Mouse (Mus musculus): Measurements from ENCODE around the gene Card19.

Gene Card19

DNA sequence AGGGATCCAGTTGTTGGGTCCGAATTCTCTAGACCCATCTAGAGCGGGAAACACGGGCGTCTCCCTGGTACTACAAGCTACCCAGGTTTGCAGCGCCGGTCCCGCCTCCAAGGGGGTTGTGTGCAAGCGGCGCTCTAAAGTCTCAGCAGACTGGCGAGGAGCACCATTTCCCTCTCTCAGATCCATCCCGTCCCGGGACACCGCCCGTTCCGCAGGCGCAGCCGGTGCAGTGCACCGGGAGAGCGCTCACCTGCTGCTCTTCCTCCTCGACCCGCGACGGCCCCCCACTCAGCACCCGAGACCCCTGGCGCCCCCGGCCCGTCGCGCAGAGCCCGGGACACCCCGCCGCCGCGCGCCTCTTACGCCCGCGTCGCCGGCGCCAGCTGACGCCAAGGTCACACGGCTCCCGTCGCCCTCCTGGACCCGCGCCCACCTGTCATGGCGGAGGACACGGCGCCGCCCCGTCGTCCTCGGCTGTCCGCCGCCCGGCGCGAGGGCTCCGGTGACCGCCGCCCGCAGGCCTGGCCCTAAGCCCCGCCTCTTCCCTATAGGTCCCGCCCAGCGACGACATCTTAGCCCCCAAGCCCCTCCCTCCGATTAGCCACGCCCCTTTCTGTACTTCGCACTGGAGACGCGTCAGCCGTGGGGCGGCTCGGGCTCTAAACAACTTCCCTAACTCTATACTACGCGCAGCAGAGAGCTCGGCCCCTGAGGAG lies at the start of gene Card19:
Gene Card19, minus strand, starts transcription at position 534 of the 716 bp plus-strand sequence.
- no peak for TF ChIP-seq GATA4 (IDR thresholded peaks at IDR 0.05; ENCODE audit: insufficient replicate concordance, low read length)

- no peak for TF ChIP-seq GATA4 (IDR thresholded peaks at IDR 0.05; ENCODE audit: insufficient replicate concordance, low read length)
Measured at GRCm38 (mm10) chr13:49260036-49260722, 44.3 kb upstream of the Card19 start.

DNA sequence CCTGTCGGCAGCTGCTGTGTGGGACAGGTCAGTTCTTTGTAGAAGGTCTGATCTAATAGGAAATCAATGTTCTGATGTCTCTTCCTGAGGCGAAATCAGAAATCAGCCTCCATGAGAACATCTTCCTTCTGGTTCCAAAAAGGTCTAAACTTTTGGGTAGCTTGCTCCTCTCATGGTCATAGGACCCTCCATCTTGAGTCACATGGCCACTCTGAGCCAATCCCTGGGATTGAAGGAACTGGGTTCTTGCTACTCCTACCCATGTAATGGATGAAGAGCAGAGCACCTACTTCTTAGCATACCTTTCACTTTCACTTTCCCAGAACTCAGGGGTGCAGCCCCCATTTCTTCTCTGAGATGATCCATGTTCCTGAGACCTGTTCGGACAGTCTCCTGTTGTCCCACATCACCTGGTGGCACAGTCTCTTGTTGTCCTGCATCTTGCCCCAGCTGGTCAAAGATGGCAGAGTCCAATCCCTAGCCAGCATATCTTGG lies 42.0 kb upstream of the Card19 start:
- no peak for TF ChIP-seq GATA4 (IDR thresholded peaks at IDR 0.05; ENCODE audit: insufficient replicate concordance, low read length)

DNA sequence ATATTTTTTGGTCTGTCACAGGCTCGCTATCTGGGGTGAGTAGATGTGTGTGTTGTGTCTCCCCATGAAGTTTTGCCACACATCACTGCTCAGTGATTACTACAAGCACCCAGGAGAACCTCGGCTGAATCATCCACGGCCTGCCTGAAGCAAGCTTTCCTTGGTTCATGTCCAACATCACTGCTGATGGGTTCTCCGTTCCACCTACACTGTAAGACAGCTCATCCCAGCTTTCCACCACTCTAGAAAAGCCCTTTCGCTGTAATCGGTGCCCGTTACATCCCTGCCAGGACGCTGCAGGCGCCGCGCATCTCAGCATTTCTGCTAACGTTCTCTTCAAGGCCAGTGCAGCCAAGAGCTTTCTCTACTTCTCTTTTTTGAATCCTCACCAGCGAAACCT lies 36.9 kb upstream of the Card19 start:
- no peak for TF ChIP-seq GATA4 (IDR thresholded peaks at IDR 0.05; ENCODE audit: insufficient replicate concordance, low read length)

DNA sequence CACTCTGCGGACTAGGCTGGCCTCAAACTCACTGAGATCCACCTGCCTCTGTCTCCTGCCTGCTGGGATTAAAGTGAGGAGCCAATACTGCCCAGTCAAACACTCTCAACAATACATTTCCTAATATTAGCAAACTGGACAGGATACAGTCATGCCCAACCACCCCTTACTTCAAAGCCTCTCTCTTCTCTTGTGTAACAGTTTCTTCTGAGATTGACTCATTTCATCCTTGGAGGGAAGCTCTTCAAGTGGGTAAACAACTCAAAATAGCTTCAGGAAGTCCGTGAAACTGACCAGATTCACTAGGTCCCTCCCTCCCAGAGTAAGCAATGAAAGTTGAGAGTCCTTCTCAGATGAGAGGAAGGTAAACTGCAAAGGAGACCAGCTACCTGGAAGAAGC lies 36.3 kb upstream of the Card19 start:
- no peak for TF ChIP-seq GATA4 (IDR thresholded peaks at IDR 0.05; ENCODE audit: insufficient replicate concordance, low read length)

DNA sequence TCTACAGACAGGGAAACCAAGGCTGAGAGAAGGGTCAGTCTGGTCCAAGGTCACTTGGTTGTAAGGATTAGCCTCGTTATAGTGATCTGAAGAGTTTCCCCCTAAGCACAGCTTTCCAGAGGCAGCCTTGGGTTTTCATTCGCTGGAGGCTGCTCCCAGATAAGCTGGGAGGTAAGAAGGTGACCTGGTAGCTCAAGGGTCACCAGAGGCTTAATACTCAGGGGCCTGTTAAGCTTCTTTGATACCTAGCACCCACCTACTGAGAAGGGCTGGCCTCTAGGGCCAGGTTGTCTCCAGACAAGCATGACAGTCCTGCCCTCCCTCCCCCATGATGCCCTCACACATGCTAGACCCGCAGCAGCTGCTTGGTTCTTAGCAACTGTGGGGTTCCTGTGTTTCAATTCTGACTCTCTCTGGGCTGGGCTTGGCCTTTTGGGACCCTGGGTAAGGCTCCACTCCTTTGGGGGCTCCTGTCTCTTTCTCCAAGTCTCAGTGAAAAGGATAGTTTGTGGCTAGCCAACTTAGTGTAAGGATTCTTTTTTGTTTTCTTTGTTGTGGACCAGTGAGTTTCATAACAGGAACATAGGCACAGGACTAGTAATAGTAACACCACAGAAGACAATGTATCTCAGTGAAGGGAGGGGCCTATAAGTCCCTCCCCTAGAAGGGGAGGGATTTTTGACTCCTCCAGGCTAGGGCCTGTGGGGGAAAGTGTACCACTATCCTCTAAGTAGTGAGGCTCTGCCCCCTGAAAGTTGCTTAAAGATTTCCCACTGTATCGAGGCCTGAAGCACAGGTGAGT lies 35.1 kb upstream of the Card19 start:
- no peak for TF ChIP-seq GATA4 (IDR thresholded peaks at IDR 0.05; ENCODE audit: insufficient replicate concordance, low read length)

DNA sequence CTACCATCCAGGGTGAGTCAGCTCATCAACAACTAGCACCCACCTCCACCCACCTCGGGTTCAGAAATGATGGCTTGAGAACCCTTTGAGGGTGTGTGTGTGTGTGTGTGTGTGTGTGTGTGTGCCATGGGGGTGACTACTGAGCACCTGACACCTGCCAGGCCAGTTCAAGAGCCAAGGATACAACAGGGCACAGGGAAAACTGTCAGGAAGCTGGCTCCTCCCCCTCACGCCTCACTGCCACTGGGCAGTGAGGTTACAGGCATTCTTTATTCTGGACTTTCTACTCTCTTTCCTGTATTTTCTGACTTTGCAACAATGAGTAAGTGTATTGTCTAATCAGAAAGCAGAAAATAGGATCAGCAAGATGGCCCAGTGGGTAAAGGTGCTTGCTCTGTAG lies 33.8 kb upstream of the Card19 start:
- TF ChIP-seq GATA4 (IDR thresholded peaks at IDR 0.05; ENCODE audit: insufficient replicate concordance, low read length) = no peak

DNA sequence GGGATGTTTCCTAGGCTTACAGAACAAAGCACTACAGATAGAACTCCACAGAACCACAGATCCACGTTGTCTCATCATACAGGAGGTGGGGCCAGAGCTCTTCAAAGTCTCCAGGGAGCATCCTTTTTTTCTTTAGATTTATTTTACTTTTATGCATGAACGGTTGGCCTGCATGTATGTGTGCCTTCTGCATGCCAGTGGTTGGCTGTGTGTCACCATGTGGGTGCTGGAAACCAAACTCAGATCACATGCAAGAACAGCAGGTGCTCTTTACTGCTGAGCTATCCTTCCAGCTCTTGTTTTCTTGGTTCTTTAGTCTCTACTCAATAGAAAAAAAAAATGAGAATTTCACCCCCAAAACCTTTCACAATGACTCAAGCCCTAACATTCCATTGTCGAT lies 33.1 kb upstream of the Card19 start:
- no peak for TF ChIP-seq GATA4 (IDR thresholded peaks at IDR 0.05; ENCODE audit: insufficient replicate concordance, low read length)

DNA sequence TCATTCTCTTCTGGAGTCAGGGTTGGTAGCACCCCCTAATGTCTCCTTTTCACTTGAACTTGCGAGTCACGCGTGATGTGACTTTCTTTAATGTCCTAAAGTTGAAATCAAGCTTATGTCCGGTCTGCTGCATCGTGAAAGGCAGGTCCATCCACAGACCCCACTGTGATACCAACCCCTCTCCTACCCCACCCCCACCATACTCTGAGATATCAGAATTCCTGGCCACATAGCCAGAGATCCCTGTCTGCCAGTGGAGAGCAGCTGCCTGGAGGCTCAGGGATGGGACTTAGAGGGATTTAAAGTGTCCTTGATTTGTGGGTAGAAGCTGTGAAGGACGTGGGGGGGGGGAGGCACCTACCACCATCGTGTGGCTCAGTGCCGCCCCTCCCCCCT lies 32.6 kb upstream of the Card19 start, which contains the start of gene Susd3:
Gene Susd3, minus strand, starts transcription at position 240 of the 396 bp plus-strand sequence.
- no peak for TF ChIP-seq GATA4 (IDR thresholded peaks at IDR 0.05; ENCODE audit: insufficient replicate concordance, low read length)

DNA sequence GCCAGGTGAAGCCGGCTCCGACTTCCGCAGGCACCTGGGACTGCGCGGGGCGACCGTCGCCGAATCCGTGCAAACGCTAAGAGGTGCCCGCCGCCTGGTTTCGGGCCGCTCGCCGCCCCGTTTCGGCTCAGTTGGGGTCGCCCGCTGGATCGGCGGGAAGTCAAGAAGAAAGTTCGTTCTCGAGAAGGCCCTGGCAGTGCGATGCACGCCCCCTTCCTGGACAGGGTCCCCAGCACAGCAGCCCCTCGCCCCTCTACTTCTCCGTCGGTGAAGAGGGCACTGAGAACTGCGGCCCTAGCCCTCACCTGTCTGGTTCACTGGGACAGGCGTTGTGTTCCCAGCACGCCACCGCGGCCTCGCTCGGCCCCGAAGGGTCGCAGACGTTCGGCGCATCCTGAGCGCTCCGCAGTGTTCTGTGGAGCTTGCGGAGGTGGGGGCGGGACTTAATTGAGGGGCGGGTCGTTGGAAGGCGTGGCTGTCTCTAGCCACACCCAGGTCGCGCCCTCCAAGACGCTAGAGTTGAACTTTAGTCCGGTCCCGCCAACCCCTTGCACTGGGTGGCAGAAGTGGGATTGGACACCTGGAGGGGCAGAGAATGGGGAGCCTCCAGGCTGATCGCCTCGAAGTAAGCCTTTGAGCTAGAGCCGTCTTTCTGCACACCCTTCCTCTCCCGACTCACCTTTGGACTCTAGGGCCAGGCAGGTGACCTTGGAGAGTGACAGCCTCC lies 32.1 kb upstream of the Card19 start:
- TF ChIP-seq GATA4 (IDR thresholded peaks at IDR 0.05; ENCODE audit: insufficient replicate concordance, low read length) = no peak

GRCm38 (mm10) chr13:49247232-49247739 lies 31.4 kb upstream of the Card19 start:
- TF ChIP-seq GATA4 (IDR thresholded peaks at IDR 0.05; ENCODE audit: insufficient replicate concordance, low read length) = no peak

DNA sequence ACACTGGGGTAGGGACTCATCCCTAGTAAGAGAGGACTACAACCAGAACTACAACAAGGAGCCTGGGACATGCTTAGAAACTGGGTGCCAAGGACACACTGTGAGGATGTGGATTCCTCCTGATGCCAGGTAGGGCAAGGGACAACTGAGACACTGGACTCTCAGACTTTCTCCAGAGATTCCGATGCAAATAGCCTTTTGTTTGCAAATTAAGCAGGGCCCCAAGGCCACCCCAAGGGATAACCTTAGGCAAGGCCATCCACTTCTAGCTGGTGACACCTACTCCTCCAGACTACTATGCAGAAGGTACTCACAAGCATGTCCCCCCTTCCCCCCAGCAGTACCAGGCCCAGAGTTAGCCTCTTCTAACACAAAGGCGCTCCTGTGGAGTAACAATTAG lies 30.8 kb upstream of the Card19 start:
- TF ChIP-seq GATA4 (IDR thresholded peaks at IDR 0.05; ENCODE audit: insufficient replicate concordance, low read length) = no peak

- TF ChIP-seq GATA4 (IDR thresholded peaks at IDR 0.05; ENCODE audit: insufficient replicate concordance, low read length) = no peak
Measured at GRCm38 (mm10) chr13:49246011-49246410, 30.2 kb upstream of the Card19 start.

- TF ChIP-seq GATA4 (IDR thresholded peaks at IDR 0.05; ENCODE audit: insufficient replicate concordance, low read length) = no peak
Measured at GRCm38 (mm10) chr13:49245251-49245650, 29.4 kb upstream of the Card19 start.

DNA sequence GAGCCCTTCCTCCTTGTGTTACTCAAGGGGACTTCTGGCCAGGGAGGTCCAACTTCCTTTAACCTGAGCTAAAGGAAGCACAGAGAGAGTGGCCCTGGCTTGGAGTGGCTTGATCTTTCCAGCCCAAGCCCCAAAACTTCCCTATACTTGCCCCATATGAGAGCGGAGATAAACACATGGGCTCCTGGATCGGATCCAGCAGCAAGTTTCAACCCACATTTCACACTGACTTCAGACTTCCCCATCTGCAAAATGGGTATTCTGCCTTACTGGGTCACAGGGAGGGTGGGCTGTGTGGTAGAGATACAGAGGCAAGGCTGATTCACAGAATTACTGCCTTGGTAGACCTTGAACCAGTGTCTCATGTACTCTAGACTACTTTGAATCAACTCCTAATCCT lies 27.7 kb upstream of the Card19 start:
- no peak for TF ChIP-seq GATA4 (IDR thresholded peaks at IDR 0.05; ENCODE audit: insufficient replicate concordance, low read length)

Measured in liver, adult (tissue).